Mouse (Mus musculus) gastrocnemius, postnatal 10 days (tissue): ENCODE results near the gene Cd9. TPM values are rescaled to one million over a fixed set of nuclear protein-coding genes. Genes with fewer than 3 reads are reported as not detected.
A peak's percentile ranks its signal among the peaks of the same experiment; 100 is the strongest.

Experiments used
- DNase-seq: peaks from one replicate; pipeline ENCODE4 v3.0.0; 2021; ENCODE audit warnings: mixed read lengths
- long read RNA-seq, 2 experiments: library from polyadenylated mRNA; stranded (forward); transcript quantifications; one replicate each; pipeline ENCODE4 v2.0.0; 2021
- total RNA-seq, 2 experiments: library from RNA; stranded (reverse); gene quantifications; 2 replicates each; pipeline ENCODE4 v1.2.3; 2021

Cd9 gene
- 10 to 100 TPM; 84.5 to 86.4 TPM for total RNA-seq
- long read RNA-seq, experiment 1, transcript Cd9-201 (8 exons, 1,228 nt) = major isoform, 96 of 99 reads
- long read RNA-seq, experiment 1, partial matches to known transcripts = 1 of 99 reads
- long read RNA-seq, experiment 1, other reads (novel, unspliced or antisense) = 2 of 99 reads
- long read RNA-seq, experiment 2, transcript Cd9-201 (8 exons, 1,228 nt) = major isoform, 95 of 97 reads
- long read RNA-seq, experiment 2, partial matches to known transcripts = 2 of 97 reads
- long read RNA-seq, experiment 2, other reads (novel, unspliced or antisense) = 0 of 97 reads

- DNase-seq = peak; percentile 81
Measured at GRCm38 (mm10) chr6:125494092-125494871, at the start of gene Cd9. Gene Cd9, minus strand, starts transcription at chr6:125494791.

- no peak for DNase-seq
Measured at GRCm38 (mm10) chr6:125541296-125541695, 46.7 kb upstream of the Cd9 start.

- DNase-seq = no peak
Measured at GRCm38 (mm10) chr6:125540826-125541225, 46.2 kb upstream of the Cd9 start.

GRCm38 (mm10) chr6:125540199-125540598, 45.6 kb upstream of the Cd9 start:
- DNase-seq = no peak

- DNase-seq = no peak
Measured at GRCm38 (mm10) chr6:125539423-125539822, 44.8 kb upstream of the Cd9 start.

- no peak for DNase-seq
Measured at GRCm38 (mm10) chr6:125538469-125538868, 43.9 kb upstream of the Cd9 start.

- DNase-seq = no peak
Measured at GRCm38 (mm10) chr6:125534990-125535389, 40.4 kb upstream of the Cd9 start.

- DNase-seq = no peak
Measured at GRCm38 (mm10) chr6:125533104-125533650, 38.6 kb upstream of the Cd9 start.

GRCm38 (mm10) chr6:125529479-125529878, 34.9 kb upstream of the Cd9 start:
- DNase-seq = no peak

GRCm38 (mm10) chr6:125528614-125529200, 34.1 kb upstream of the Cd9 start:
- no peak for DNase-seq

- no peak for DNase-seq
Measured at GRCm38 (mm10) chr6:125526066-125526465, 31.5 kb upstream of the Cd9 start.

GRCm38 (mm10) chr6:125524027-125524426, 29.4 kb upstream of the Cd9 start:
- no peak for DNase-seq

GRCm38 (mm10) chr6:125521558-125522193, 27.1 kb upstream of the Cd9 start:
- no peak for DNase-seq

GRCm38 (mm10) chr6:125515503-125516315, 21.1 kb upstream of the Cd9 start:
- DNase-seq = peak; percentile 51

GRCm38 (mm10) chr6:125512950-125513596, 18.5 kb upstream of the Cd9 start:
- no peak for DNase-seq

GRCm38 (mm10) chr6:125511196-125511595, 16.6 kb upstream of the Cd9 start:
- no peak for DNase-seq

GRCm38 (mm10) chr6:125510645-125511044, 16.1 kb upstream of the Cd9 start:
- no peak for DNase-seq

- DNase-seq = no peak
Measured at GRCm38 (mm10) chr6:125509783-125510182, 15.2 kb upstream of the Cd9 start.

- DNase-seq = no peak
Measured at GRCm38 (mm10) chr6:125506427-125506826, 11.8 kb upstream of the Cd9 start.

GRCm38 (mm10) chr6:125504622-125505355, 10.2 kb upstream of the Cd9 start:
- no peak for DNase-seq
